Mouse (Mus musculus) lung, embryonic 14.5 days (tissue): ENCODE measurements around the gene Ikbkg. TPM values are rescaled to one million over a fixed set of nuclear protein-coding genes. Genes with fewer than 3 reads are reported as not detected.
A peak's percentile ranks its signal among the peaks of the same experiment; 100 is the strongest.

ENCODE experiments used
- ATAC-seq: fragments of 200-750 bp; cut with Nextera tagmentation; 2 replicates; pipeline ENCODE4 v1.8.0; 2017; ENCODE audit warnings: mild to moderate bottlenecking, moderate TSS enrichment, moderate library complexity; ENCODE audit not compliant: insufficient read depth
- DNase-seq: peaks from one replicate; pipeline ENCODE4 v3.0.0-alpha.2; 2015
- H3K27ac ChIP-seq: fragments of 300-500 bp; sonication (generic); 2 replicates; pipeline ENCODE4 v1.5.1; 2014; ENCODE audit warnings: low read depth, mild to moderate bottlenecking, moderate library complexity
- H3K27me3 ChIP-seq: fragments of 300-500 bp; sonication (generic); 2 replicates; pipeline ENCODE4 v1.6.1; 2014; ENCODE audit warnings: low read length, control low read depth; ENCODE audit not compliant: insufficient read depth
- H3K36me3 ChIP-seq: fragments of 300-500 bp; sonication (generic); 2 replicates; pipeline ENCODE4 v1.6.1; 2014; ENCODE audit warnings: control low read depth; ENCODE audit not compliant: insufficient read depth
- H3K4me1 ChIP-seq: fragments of 300-500 bp; sonication (generic); 2 replicates; pipeline ENCODE4 v1.6.1; 2014; ENCODE audit warnings: antibody characterized with exemption, control low read depth; ENCODE audit not compliant: insufficient read depth
- H3K4me2 ChIP-seq: fragments of 300-500 bp; sonication (generic); 2 replicates; pipeline ENCODE4 v1.6.1; 2014; ENCODE audit warnings: mild to moderate bottlenecking
- H3K4me3 ChIP-seq: fragments of 300-500 bp; sonication (generic); 2 replicates; pipeline ENCODE4 v1.5.1; 2014; ENCODE audit warnings: low read depth, low read length
- H3K9ac ChIP-seq: fragments of 300-500 bp; sonication (generic); 2 replicates; pipeline ENCODE4 v1.6.1; 2014
- H3K9me3 ChIP-seq: fragments of 300-500 bp; sonication (generic); 2 replicates; pipeline ENCODE4 v1.6.1; 2016; ENCODE audit warnings: low read depth, low read length, control low read depth
- CTCF ChIP-seq: IDR thresholded peaks from 2 replicates; pipeline ENCODE4 v1.5.1; 2016; ENCODE audit warnings: antibody characterized with exemption, low read depth
- WGBS: fragments of 180-500 bp; shearing (Covaris S2); extraction: QIAGEN DNeasy Blood & Tissue Kit; methylation state at CpG from one replicate; pipeline ENCODE4 v1.1.7; 2014; 5-methylcytosine and 5-hydroxymethylcytosine counted together
- polyA plus RNA-seq: library from polyadenylated mRNA; unstranded; fragments of >200 nt; fragmentation: Nextera tagmentation; extraction: Ambion mirVana; gene quantifications from 2 replicates; pipeline ENCODE4 v1.2.1, GENCODE M21; 2014

The Ikbkg gene
- polyA plus RNA-seq, 1 experiment from 2014 or later = 20.0 TPM

DNA sequence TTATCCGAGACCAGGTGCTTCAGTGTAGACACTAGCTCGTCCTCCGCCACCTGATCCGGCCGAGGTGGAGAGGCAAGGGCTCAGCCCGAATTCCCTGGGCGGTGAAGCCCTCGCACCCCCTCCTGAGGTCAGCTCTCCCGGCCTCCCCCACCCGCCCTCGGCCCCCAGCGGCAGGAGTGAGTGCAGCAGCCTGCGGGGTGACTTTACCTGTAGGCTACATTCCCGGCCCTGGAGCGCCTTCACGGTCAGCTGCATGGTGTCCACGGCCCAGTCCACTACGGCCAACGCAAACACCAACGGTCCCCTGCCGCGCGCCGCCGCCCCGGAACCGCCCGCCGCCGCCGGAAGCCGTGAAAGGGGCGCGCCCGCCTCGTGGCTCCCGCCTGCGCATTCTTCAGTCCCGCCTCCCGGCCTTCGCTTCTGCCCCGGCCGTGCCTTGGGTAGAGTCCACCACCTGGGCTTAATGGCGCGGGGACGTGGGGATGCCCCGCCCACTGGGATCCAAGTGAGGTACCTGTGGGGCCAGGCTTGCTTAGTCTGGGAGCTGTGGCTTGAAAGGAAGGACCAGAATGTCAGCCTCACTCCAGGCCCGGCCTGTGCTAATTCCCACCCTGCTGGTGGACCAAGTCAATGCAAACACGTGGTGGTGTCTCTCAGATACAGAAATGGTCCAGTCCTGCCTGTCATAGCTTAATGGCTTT is 24.7 kb upstream of the Ikbkg start:
- TF ChIP-seq CTCF = peak; percentile 47
- H3K36me3 ChIP-seq = no peaks in the 10 kb centered on the region
- peak overlapping the region; percentile 73 for H3K27ac ChIP-seq
- peak; percentile 81 for ATAC-seq
- no peaks in the 10 kb centered on the region for H3K4me1 ChIP-seq
- peak; percentile 82 for DNase-seq
- peak overlapping the region; percentile 57 for H3K4me3 ChIP-seq
- H3K27me3 ChIP-seq = no peaks in the 10 kb centered on the region
- WGBS = 10% methylated on average over 36 of the region's 49 CpGs
- H3K9me3 ChIP-seq = no peaks in the 10 kb centered on the region
- peak overlapping the region; percentile 59 for H3K4me2 ChIP-seq
- H3K9ac ChIP-seq = peak overlapping the region; percentile 77

DNA sequence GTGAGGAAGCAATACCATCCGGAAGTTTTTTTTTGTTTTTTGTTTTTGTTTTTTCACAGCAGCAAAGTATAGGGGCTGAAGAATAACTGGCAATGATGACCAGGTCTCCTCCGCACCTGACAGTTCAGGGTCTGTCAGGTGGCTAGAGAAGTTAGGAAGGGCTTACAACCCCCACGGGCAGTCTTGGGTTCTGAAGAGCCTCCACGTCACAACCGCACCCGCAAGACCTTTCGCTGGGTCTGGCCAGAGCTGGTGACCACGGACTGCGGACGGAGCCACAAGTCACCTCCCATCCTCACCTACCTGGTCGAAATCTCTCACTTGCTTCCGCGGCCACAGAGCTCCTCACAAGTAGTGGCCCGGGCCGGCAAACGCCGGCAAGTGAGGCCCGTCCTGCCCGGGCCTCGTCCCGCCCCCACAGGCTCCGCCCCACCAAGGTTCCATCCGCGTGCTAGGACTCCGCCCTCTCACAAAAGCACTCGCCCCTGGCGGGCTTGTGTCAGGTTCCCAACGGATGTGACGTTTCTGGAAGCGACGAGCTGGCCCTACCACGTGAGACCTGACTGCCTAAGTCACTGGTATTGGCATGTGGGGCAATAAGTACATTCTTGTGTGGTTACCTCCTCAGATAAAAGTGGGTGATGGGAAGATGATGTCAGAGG is 20.1 kb upstream of the Ikbkg start, which contains the start of the genes Ubl4a and Slc10a3:
TSS of gene Ubl4a (minus strand) at position 331 of the 662 bp plus-strand sequence.
TSS of gene Slc10a3 (minus strand) at position 462 of the 662 bp plus-strand sequence.
- H3K9ac ChIP-seq = peak within 1 kb of the TSS; percentile 51
- no peaks in the 10 kb centered on the region for H3K4me1 ChIP-seq
- peak within 1 kb of the TSS; percentile 48 for H3K4me3 ChIP-seq
- peak; percentile 92 for DNase-seq
- no peaks in the 10 kb centered on the region for H3K27me3 ChIP-seq
- no peak within 1 kb of the TSS for H3K27ac ChIP-seq
- no peaks in the 10 kb centered on the region for H3K9me3 ChIP-seq
- no peaks in the 10 kb centered on the region for H3K36me3 ChIP-seq
- TF ChIP-seq CTCF = no peak
- WGBS = 15% methylated on average over 32 of the region's 32 CpGs
- ATAC-seq = peak; percentile 91
- H3K4me2 ChIP-seq = peak within 1 kb of the TSS; percentile 66

DNA sequence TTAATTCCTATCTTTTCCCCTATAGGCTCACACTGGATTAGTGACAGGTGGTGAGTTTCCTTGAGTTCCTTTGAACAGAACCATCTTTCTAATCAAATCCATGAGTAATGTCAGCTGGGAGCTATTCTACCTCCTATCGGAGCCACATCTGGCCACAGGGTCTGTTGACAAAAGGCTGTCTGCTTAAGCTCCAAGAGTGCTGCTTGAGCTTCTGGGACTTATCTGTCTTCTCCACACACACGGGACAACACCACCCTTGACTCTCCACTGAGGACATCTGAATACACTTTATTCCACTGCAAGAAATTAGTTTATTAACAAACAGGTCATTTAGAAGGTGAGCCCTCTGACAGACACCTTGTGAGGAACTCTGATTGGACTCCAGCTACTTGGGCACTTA is 8.6 kb upstream of the Ikbkg start:
- DNase-seq (no peak), ATAC-seq (no peak)
- H3K4me2 ChIP-seq = no peak overlapping the region
- no peaks in the 10 kb centered on the region for H3K9me3 ChIP-seq
- no peaks in the 10 kb centered on the region for H3K27me3 ChIP-seq
- WGBS = 78% methylated on average over 2 of the region's 2 CpGs
- no peak overlapping the region for H3K27ac ChIP-seq
- peaks cover 3% of the 10 kb centered on the region; the same call in 1 of the 2 replicates for H3K36me3 ChIP-seq
- H3K9ac ChIP-seq = no peak overlapping the region
- H3K4me1 ChIP-seq = no peaks in the 10 kb centered on the region
- TF ChIP-seq CTCF = no peak
- H3K4me3 ChIP-seq = no peak overlapping the region

DNA sequence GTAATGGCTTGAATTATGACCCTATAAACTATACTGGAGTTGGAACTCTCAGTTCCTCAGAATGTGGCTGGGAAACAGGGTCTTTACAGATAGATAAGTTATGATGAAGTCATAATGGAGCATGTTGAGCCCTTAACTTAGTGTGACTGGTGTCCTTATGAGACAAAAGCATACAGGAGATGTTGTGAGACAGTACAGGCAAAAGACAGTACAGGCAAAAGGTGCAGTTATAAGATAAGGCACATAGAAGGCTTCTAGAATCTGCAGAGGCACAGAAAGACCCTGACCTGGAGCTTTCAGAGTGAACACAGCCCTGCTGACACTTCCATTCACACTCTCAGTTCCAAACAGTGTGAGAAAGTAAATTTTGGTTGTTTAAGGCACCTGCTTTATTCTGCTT is 4.9 kb upstream of the Ikbkg start:
- Histone ChIP-seq H3K4me3 (no peak overlapping the region), H3K27ac (no peak overlapping the region), H3K4me2 (no peak overlapping the region), H3K9me3 (no peaks in the 10 kb centered on the region), H3K9ac (no peak overlapping the region), H3K27me3 (no peaks in the 10 kb centered on the region), H3K4me1 (no peaks in the 10 kb centered on the region), H3K36me3 (peaks cover 3% of the 10 kb centered on the region; the same call in 1 of the 2 replicates)
- TF ChIP-seq CTCF = no peak
- no peak for ATAC-seq
- DNase-seq = no peak

DNA sequence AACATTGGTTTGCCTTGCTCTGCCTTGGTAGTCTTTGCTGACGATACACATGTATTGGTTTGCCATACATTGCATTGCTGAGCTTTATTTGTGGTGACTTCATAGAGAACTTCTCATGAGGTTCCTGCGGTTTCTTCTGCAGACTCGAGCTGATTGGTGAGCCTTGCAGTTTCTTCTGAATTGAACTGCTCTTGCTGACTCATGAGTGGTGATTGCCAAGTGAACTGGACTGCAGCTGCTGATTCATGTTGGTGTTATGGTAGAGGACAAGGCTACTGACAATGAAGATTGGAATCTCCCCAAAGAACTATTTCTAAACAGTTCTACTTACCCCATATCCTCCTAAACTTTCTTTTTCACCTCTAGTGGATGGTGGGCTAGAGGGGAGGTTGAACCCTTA is 7.0 kb downstream of the Ikbkg start:
- no peaks in the 10 kb centered on the region for H3K27me3 ChIP-seq
- no peak for TF ChIP-seq CTCF
- no peak for ATAC-seq
- H3K27ac ChIP-seq = no peak overlapping the region
- no peaks in the 10 kb centered on the region for H3K4me1 ChIP-seq
- H3K9ac ChIP-seq = no peak overlapping the region
- H3K9me3 ChIP-seq = no peaks in the 10 kb centered on the region
- H3K4me3 ChIP-seq = no peak overlapping the region
- no peaks in the 10 kb centered on the region for H3K36me3 ChIP-seq
- DNase-seq = no peak
- 84% methylated on average over 3 of the region's 3 CpGs for WGBS
- no peak overlapping the region for H3K4me2 ChIP-seq

DNA sequence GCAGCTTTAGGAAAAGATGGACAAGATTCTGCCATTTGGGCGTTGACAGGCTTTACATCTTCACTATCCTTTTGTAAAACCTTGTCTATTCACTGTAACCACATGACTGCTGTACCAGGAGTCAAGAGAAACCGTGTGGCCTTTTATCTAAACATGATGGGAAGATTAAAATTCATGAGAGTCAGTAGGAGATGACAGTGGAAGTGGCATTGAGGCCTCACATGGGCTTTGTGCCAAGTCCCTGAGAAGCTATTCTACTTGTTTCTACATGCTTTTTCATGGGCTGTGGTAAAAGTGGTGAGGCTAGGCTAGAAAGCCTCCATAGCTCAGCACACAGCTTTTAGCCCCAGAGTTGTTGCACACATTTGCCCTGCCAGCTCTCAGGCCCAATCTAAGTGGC is 15.2 kb downstream of the Ikbkg start:
- no peak overlapping the region for H3K4me2 ChIP-seq
- 0 out of 2 replicates have a peak, but pooled peaks cover 2% of the 10 kb centered on the region for H3K36me3 ChIP-seq
- H3K4me1 ChIP-seq = no peaks in the 10 kb centered on the region
- WGBS = 48% methylated on average over 2 of the region's 2 CpGs
- H3K4me3 ChIP-seq = no peak overlapping the region
- H3K9ac ChIP-seq = no peak overlapping the region
- H3K27ac ChIP-seq = no peak overlapping the region
- ATAC-seq (no peak), DNase-seq (no peak)
- no peak for TF ChIP-seq CTCF
- no peaks in the 10 kb centered on the region for H3K27me3 ChIP-seq
- H3K9me3 ChIP-seq = no peaks in the 10 kb centered on the region

DNA sequence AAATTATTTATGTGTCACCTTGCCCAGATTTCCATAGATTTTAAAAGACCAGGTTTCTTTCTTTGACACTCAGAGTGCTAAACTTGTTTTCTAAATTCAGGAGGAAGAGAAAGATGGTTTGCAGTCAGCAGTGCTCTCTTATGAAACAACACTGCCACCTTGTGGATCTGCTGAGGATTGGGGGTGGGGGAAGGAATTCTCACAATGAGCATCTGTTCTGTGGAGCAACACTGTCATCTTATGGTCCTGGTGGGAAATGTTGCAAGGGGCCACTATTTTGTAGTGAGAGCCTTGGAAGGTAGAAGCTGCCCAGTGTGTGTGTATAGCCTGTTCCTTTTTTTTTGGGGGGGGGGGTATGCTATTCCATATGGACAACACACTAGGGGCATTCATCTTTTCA is 20.3 kb downstream of the Ikbkg start:
- Histone ChIP-seq H3K36me3 (0 out of 2 replicates have a peak, but pooled peaks cover 2% of the 10 kb centered on the region), H3K9ac (no peak overlapping the region), H3K27me3 (no peaks in the 10 kb centered on the region), H3K27ac (no peak overlapping the region), H3K4me3 (no peak overlapping the region), H3K4me2 (no peak overlapping the region), H3K9me3 (no peaks in the 10 kb centered on the region), H3K4me1 (no peaks in the 10 kb centered on the region)
- ATAC-seq (peak; percentile 81), DNase-seq (peak; percentile 83)
- peak; percentile 93 for TF ChIP-seq CTCF
